Mouse (Mus musculus) G1E (cell line): ENCODE data around the gene Hnrnpul1.

Experiments
- CTCF ChIP-seq: IDR thresholded peaks from 2 replicates; pipeline ENCODE4 v1.5.1; 2012; ENCODE audit warnings: low read depth, low read length, inconsistent platforms, mixed read lengths
- GATA1 ChIP-seq: IDR thresholded peaks from 2 replicates; pipeline ENCODE4 v1.6.1; 2012; ENCODE audit warnings: borderline replicate concordance, low read length, inconsistent platforms, mixed read lengths
- GATA2 ChIP-seq: IDR thresholded peaks from 2 replicates; pipeline ENCODE4 v1.6.1; 2012; ENCODE audit warnings: low read depth, low read length, inconsistent platforms, borderline replicate concordance
- TAL1 ChIP-seq: conservative IDR thresholded peaks from 2 replicates; pipeline ENCODE4 v1.6.1; 2012; ENCODE audit warnings: low read depth, low read length, inconsistent platforms, mixed read lengths

- TF ChIP-seq CTCF (no peak), GATA1 (no peak), GATA2 (no peak), TAL1 (no peak)
Measured at GRCm38 (mm10) chr7:25715731-25716271, 38.8 kb downstream of the Hnrnpul1 start.
